Mouse (Mus musculus) spleen, postnatal 4 days (tissue): ENCODE measurements at regions not wholly inside any gene's neighbourhood (a gene's known extent, or its start where the extent isn't known, plus 50 kb on each side); places are given as distances from the start of the nearest gene placed in this dataset.

Experiments
- DNase-seq, 2 experiments: peaks; one replicate each; pipeline ENCODE4 v3.0.0; 2022; ENCODE audit warnings: low spot score in 2 of 2

GRCm38 (mm10) chr8:115428022-115428421 lies 279.6 kb downstream of the Maf start:
- no peak for DNase-seq

- no peak for DNase-seq
Observed at GRCm38 (mm10) chr8:115427490-115427889, 280.1 kb downstream of the Maf start.

DNA sequence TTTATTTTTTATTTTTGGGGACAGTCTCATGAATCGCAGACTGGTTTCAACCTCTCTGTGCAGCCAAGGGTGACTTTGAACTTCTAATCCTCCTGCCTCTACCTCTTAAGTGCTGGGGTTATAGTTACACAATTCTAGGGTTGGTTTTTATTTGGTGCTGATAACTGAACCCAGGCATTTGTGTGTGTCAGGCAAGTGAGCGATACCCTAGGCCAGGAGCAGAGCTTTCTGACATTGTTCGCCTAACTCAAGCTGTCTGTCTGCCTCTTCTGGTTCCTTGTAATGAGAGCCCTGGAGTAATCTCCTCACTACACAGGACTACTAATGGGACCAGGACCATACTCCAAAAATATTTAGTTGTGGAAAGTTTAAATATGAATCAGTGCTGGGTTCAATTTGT lies 281.1 kb downstream of the Maf start:
- DNase-seq: no peak

- DNase-seq: no peak
Observed at GRCm38 (mm10) chr8:115425360-115425759, 282.2 kb downstream of the Maf start.

- no peak for DNase-seq
Observed at GRCm38 (mm10) chr8:115423682-115424081, 283.9 kb downstream of the Maf start.

DNA sequence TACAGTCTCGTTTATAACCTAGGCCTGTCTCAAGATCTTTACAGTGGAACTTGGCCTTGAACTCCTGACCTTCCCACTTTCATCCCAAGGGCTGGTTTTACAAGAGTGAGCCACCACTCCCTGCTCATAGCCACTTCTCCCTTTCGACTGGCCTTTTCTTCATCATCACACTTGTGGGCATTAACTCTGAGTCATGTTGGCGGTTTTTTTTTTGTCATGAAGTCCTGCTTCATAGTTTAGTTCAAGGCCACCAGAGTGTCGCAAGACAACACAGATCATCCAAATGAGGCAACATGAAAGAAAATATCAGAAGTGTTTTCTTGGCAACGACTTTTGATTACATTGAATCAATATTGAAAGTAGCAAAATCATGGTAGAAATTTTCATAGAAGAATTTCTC lies 284.5 kb downstream of the Maf start:
- no peak for DNase-seq

GRCm38 (mm10) chr8:115420536-115420935 lies 287.1 kb downstream of the Maf start:
- no peak for DNase-seq

GRCm38 (mm10) chr8:115420131-115420530 lies 287.5 kb downstream of the Maf start:
- no peak for DNase-seq

- DNase-seq: no peak
Observed at GRCm38 (mm10) chr8:115418056-115418455, 289.5 kb downstream of the Maf start.

DNA sequence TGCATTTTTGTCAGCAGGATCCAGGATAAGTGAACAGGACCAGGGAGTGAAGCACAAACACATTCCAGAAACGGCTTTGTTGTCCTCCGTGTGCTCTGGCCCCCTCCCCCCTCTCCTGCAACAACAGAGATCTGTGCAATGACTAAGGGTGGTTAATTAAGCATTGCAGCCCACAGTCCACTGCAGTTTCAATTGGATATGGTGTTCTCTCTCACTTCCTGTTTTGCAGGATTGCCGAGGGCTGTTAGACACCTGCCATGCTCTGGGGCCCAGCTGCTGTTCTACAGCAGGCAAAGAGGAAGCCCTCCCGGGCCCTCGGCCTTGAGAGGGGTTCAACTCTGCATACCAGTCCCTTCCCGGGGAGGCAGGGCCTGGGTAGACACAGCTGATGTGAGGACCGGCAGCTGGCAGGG lies 293.5 kb downstream of the Maf start:
- peak; percentile 65 to 79 for DNase-seq

- no peak for DNase-seq
Observed at GRCm38 (mm10) chr8:115411756-115412155, 295.8 kb downstream of the Maf start.

DNA sequence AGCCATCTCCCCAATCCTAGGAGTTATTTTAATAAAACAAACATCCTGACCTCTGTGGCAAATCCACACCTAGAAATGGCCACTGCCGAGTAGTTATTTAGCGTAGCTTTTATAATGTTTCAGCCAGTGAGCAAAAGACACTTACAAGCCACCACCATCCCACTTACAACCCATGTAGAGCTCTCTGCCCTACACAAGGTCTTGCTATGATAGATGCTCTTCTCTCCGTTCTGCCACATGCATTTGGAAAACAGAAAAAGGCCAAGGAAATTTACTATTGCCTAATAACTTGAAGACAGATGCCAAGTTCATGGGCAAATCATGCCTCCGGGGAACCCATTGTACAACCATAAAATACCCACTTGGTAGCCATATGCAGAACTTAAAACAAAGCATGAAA lies 296.5 kb downstream of the Maf start:
- no peak for DNase-seq

DNA sequence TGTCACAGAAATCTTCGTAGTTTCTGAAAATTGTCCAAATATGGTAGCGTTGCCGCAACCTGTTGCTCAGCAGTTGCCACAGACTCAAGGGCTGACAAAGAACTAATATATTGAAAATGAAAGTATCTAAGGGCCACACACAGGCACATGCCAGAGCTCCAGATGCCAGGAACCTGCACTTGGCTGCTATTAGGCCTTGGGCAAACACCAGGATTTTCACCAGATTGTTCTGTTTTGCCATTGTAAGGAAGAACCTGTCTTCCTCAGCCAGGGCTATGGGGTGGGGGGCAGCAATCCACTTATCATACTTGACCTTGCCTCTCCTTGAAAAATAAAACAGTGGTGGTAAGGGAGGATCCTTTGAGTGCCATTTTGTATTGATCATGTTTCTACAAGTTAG lies 297.4 kb downstream of the Maf start:
- no peak for DNase-seq

DNA sequence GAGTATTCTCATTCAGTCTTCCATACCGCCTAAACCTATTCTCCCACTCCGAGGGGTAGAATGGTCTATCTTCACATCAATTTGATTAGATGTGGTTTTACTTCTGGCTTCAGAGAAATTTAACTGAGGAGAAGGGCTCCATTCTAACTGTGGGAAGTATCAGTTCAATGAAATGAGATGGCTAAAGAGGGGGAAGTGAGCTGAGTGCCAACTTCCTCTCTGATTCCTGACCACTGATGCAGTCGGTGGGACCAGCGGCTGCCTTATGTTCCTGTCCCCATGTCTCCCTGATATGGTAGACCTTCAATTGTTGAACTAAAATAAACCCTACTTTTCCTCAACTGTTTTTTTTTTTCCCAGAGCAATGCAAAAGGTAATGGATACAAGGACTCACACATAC lies 300.1 kb downstream of the Maf start:
- DNase-seq: no peak

- DNase-seq: no peak
Observed at GRCm38 (mm10) chr8:115403601-115404000, 304.0 kb downstream of the Maf start.

DNA sequence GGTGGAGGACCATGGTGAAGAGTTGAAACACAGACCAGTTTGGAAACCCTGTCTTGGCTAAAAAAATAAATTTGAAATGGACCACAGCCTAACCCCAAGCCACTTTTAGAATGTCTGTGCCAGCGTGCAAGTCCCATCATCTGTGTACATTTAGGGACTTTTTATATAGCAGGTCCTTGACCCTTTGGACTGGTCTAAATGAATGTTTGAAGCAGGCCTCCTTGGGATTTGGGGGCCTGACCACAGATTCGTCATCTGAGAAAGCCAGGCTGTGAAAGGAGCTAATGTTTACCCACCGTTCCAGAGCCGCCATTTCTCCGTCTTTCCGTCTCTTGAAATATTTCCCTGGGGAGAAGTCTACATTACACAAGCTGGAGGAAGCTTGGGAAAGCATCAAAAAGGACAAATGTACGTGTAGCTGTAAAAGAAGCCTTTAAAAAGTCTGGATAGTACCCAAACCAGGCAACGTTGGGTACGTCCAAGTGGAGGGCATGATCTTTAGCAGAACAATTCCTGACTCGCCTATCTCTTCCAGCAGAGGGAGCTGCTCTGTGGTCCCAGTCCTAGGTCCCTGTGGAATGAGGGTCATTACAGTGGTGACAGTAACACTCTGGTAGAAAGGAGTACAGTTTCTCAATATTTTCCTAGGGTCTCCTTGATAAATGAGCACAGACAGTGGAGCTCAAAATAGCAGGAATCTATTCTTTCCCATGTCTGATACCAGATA lies 305.0 kb downstream of the Maf start:
- no peak for DNase-seq
